In the genomic region with DNA sequence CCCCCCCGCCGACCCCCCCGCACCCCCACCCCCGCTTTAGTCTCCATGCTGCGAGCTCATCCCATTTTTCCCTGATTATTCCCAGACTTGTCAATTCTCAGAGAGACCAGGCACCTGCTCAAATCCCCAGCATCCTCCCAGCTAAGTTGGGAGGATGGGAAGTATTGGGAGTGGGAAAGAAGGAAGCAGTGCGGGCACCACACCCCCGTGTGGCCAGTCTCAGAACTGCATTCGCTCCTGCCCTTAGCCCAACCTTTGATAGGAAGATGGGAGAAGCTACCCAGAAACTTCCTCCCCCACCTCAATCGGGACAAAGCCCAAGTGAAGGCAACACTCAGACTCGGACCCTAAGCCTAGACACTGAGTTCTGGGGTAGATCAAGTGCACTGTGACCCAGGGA, we compare ENCODE assay signal across 9 mouse cellular contexts. TPM values are rescaled to one million over a fixed set of nuclear protein-coding genes. Genes with fewer than 3 reads are reported as not detected.
DNase-seq lines count a peak whose midpoint lies in the region; TF ChIP-seq lines count a peak whose summit lies in the region.
"Had no signal": no experiment of that assay in that cellular context is flagged by ENCODE, and none has a peak within 500 bp of the region (broad histone marks: within the 10 kb centered on the region; RNA-seq: fewer than 3 reads in every experiment).

No protein-coding gene starts in this region.

- peak overlapping the region; percentile 68 for H3K9ac ChIP-seq in heart, adult 2 months (ENCODE audit: low read depth, low read length)

- H3K27ac ChIP-seq in heart, adult 2 months, result peak overlapping the region; percentile 99
- peak overlapping the region; percentile 72 for H3K27ac ChIP-seq in olfactory bulb, adult 2 months (ENCODE audit: insufficient read depth, low read depth, low read length)

- H3K4me3 ChIP-seq in heart, adult 2 months, result peak overlapping the region; percentile 30
- H3K4me3 ChIP-seq in olfactory bulb, adult 2 months (ENCODE audit: insufficient read depth, low read depth, low read length), result peak overlapping the region; percentile 36

- H3K36me3 ChIP-seq in heart, adult 2 months (ENCODE audit: control insufficient read depth, insufficient read depth, low read length), result no peaks in the 10 kb centered on the region

- no peaks in the 10 kb centered on the region for H3K27me3 ChIP-seq in heart, adult 2 months (ENCODE audit: control insufficient read depth, insufficient read depth, low read length)

- peak; percentile 93 for TF ChIP-seq CTCF in heart, adult 2 months (IDR thresholded peaks at IDR 0.05)
- TF ChIP-seq CTCF in olfactory bulb, adult 2 months (IDR thresholded peaks at IDR 0.05; ENCODE audit: insufficient read depth, low read depth, low read length), result peak; percentile 86

- peaks cover 5% of the 10 kb centered on the region for H3K4me1 ChIP-seq in heart, adult 2 months (ENCODE audit: control insufficient read depth, insufficient read depth, low read length)
- H3K4me1 ChIP-seq in olfactory bulb, adult 2 months (ENCODE audit: control insufficient read depth, insufficient read depth, low read length), result peaks cover 47% of the 10 kb centered on the region

- TF ChIP-seq EP300 in heart, adult 2 months (IDR thresholded peaks at IDR 0.05; ENCODE audit: insufficient read depth, low read depth, low read length), result peak; percentile 52

- no peaks in the 10 kb centered on the region for H3K79me2 ChIP-seq in heart, adult 2 months (replicated peaks; ENCODE audit: control insufficient read depth, insufficient read depth, low read length)

- intact Hi-C loops in heart, adult 2 months (cut with DNase I), result no loop called here

- DNase-seq in 3T3-L1 (ENCODE audit: low read depth, low spot score) (peak; percentile 80), R1 (ENCODE audit: low read depth, low spot score) (peak; percentile 79)
- peak; percentile 68 for DNase-seq in embryo, embryonic 9.5 days (ENCODE audit: extremely low spot score)
- peak; percentile 77 to 86 for DNase-seq in heart, adult 2 months
- peak; percentile 73 to 82 for DNase-seq in kidney, postnatal 25 days
- DNase-seq in lung, adult 18-20 months, result peak; percentile 44 to 63
- peak; percentile 73 for DNase-seq in thymus, postnatal 4 days

- no peak for TF ChIP-seq POLR2A in heart, adult 2 months (IDR thresholded peaks at IDR 0.05; ENCODE audit: insufficient read depth, low read depth, low read length)
- no peak for TF ChIP-seq POLR2A in olfactory bulb, adult 2 months (IDR thresholded peaks at IDR 0.05; ENCODE audit: insufficient read depth, low read depth, low read length)

- WGBS in heart, adult 2 months, result 14% methylated on average over 10 of the region's 10 CpGs
- 3% methylated on average over 10 of the region's 10 CpGs for WGBS in olfactory bulb, adult 2 months

RNA-seq across cellular contexts. Expression of a gene that starts 4.7 kb away (rescaled TPM):
- 100 to 1,000 TPM in 1 of 2 experiments, 10 to 100 TPM in 1; 88.5 to 103 TPM for total RNA-seq in heart, adult 2 months (2021)
- 45.6 and 51.1 TPM in 2 replicates for polyA plus RNA-seq in heart, adult 2 months (2012; rRNA removed)
- 176 TPM in 1 of 2 replicates, not detected in the other for polyA plus RNA-seq in olfactory bulb, adult 2 months (2012; ENCODE audit: insufficient read depth, insufficient read length, low replicate concordance, missing spikeins)

RNA-seq across cellular contexts. Expression of a gene that starts 15.1 kb away (rescaled TPM):
- total RNA-seq in heart, adult 2 months (2021), result not detected
- polyA plus RNA-seq in heart, adult 2 months (2012; rRNA removed), result not detected in 2 replicates
- polyA plus RNA-seq in olfactory bulb, adult 2 months (2012; ENCODE audit: insufficient read depth, insufficient read length, low replicate concordance, missing spikeins), result not detected in 2 replicates

RNA-seq across cellular contexts. Expression of a gene that starts 37.8 kb away (rescaled TPM):
- 1 to 10 TPM; 5.0 to 5.8 TPM for total RNA-seq in heart, adult 2 months (2021)
- 4.8 and 7.8 TPM in 2 replicates for polyA plus RNA-seq in heart, adult 2 months (2012; rRNA removed)
- not detected in 2 replicates for polyA plus RNA-seq in olfactory bulb, adult 2 months (2012; ENCODE audit: insufficient read depth, insufficient read length, low replicate concordance, missing spikeins)
- total RNA-seq: neutrophil, adult 5-6 weeks had no signal

RNA-seq across cellular contexts. Expression of a gene that starts 46.0 kb away (rescaled TPM):
- total RNA-seq in heart, adult 2 months (2021), result 100 to 1,000 TPM; 238 to 254 TPM
- 127 and 204 TPM in 2 replicates for polyA plus RNA-seq in heart, adult 2 months (2012; rRNA removed)
- polyA plus RNA-seq in olfactory bulb, adult 2 months (2012; ENCODE audit: insufficient read depth, insufficient read length, low replicate concordance, missing spikeins), result 261 and 1,669 TPM in 2 replicates

RNA-seq across cellular contexts. Expression of a gene that starts 56.0 kb away (rescaled TPM):
- 1 to 10 TPM; 2.8 to 3.2 TPM for total RNA-seq in heart, adult 2 months (2021)
- 3.9 and 4.9 TPM in 2 replicates for polyA plus RNA-seq in heart, adult 2 months (2012; rRNA removed)
- polyA plus RNA-seq in olfactory bulb, adult 2 months (2012; ENCODE audit: insufficient read depth, insufficient read length, low replicate concordance, missing spikeins), result not detected in 2 replicates

Comparison
In these comparisons a context has a peak if more than half of its experiments do, and no peak if none do; other contexts are left out.
1. Peak in every context shown above with its lines: DNase-seq, H3K4me3 ChIP-seq and H3K27ac ChIP-seq.